Comparison of ENCODE assay signal across 1 mouse cellular context in the genomic region with DNA sequence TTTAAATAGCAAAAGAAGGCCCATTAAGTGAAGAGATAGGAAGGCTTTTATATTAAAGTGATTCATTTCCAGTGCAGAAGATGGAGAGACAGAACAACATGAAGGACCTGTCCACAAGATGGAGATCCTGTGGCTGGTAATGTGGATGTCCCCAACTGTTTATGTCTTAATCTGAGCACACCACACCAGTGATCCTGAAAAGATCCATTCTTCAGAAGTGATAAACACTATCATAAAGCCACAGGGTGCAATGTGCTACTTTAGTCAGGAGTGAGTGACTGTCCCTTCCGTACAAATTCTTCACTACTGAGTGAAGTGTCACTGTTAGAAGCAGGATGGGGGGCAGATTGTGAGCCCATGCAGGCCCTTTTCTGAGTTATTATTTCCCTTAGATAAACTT.
TF ChIP-seq lines count a peak whose summit lies in the region.

No protein-coding gene starts in this region.

TF ChIP-seq in MEL, 35 proteins besides CTCF, POLR2A, EP300 and RAD21 (continued from another document):
- TF ChIP-seq TAL1 (IDR thresholded peaks at IDR 0.05; ENCODE audit: low read length) (peak; percentile 65), TBP (IDR thresholded peaks at IDR 0.05; ENCODE audit: low read depth, low read length) (no peak), GATA1 (IDR thresholded peaks at IDR 0.05; ENCODE audit: low read depth, low read length) (peak; percentile 66), ETS1 (IDR thresholded peaks at IDR 0.05; ENCODE audit: low read depth, low read length) (no peak), UBTF (IDR thresholded peaks at IDR 0.05; ENCODE audit: borderline replicate concordance, insufficient read depth, low read depth, low read length) (no peak), TCF12 (IDR thresholded peaks at IDR 0.05; ENCODE audit: low read depth, low read length) (peak; percentile 63; the same call in 1 of the 2 replicates), RCOR1 (IDR thresholded peaks at IDR 0.05; ENCODE audit: low read depth, low read length) (no peak)
TF ChIP-seq in MEL: peak in this region for 3.
